In genomic region chr3:71296541-71296940, GRCm38 (mm10) we compare ENCODE assay signal across 31 mouse cellular contexts.
"Had no signal": no experiment of that assay in that cellular context is flagged by ENCODE, and none has a peak within 500 bp of the region (broad histone marks: within the 10 kb centered on the region; RNA-seq: fewer than 3 reads in every experiment).

No protein-coding gene starts in this region.

- DNase-seq: left cerebral cortex, postnatal 4 days; liver; liver, embryonic 13.5 days; liver, postnatal 0 days; lung, adult 18-20 months; lung, adult 2 months; lung, embryonic 14.5 days; lung, postnatal 10 days; lung, postnatal 14 days; lung, postnatal 36 days; lung, postnatal 4 days; midbrain, embryonic 14.5 days had no signal

- ATAC-seq: liver, embryonic 12.5 days; liver, postnatal 0 days; lung, postnatal 0 days; midbrain, embryonic 13.5 days; midbrain, embryonic 15.5 days; midbrain, embryonic 16.5 days had no signal

- H3K27ac ChIP-seq: limb, embryonic 10.5 days; limb, embryonic 12.5 days; limb, embryonic 13.5 days; limb, embryonic 15.5 days; liver, embryonic 12.5 days; liver, embryonic 13.5 days; liver, embryonic 14.5 days; liver, embryonic 15.5 days; lung, embryonic 15.5 days; macrophage; midbrain, embryonic 10.5 days; midbrain, embryonic 12.5 days; midbrain, embryonic 13.5 days; midbrain, embryonic 15.5 days had no signal

- H3K4me1 ChIP-seq: limb, embryonic 10.5 days; limb, embryonic 12.5 days; limb, embryonic 13.5 days; limb, embryonic 15.5 days; liver, embryonic 12.5 days; liver, embryonic 13.5 days; liver, embryonic 15.5 days; lung, embryonic 15.5 days; megakaryocyte, embryonic 14.5 days; midbrain, embryonic 10.5 days; midbrain, embryonic 12.5 days; midbrain, embryonic 13.5 days; midbrain, embryonic 15.5 days had no signal

- H3K9ac ChIP-seq: limb, embryonic 12.5 days; limb, embryonic 13.5 days; limb, embryonic 15.5 days; liver, embryonic 12.5 days; liver, embryonic 13.5 days; liver, embryonic 14.5 days; liver, embryonic 15.5 days; liver, postnatal 0 days; lung, embryonic 14.5 days; lung, embryonic 15.5 days; midbrain, embryonic 12.5 days; midbrain, embryonic 13.5 days; midbrain, embryonic 15.5 days had no signal

- H3K36me3 ChIP-seq: limb, embryonic 10.5 days; limb, embryonic 12.5 days; limb, embryonic 13.5 days; limb, embryonic 15.5 days; liver, embryonic 12.5 days; liver, embryonic 13.5 days; liver, embryonic 15.5 days; lung, embryonic 15.5 days; midbrain, embryonic 10.5 days; midbrain, embryonic 12.5 days; midbrain, embryonic 13.5 days; midbrain, embryonic 15.5 days had no signal

- H3K9me3 ChIP-seq: limb, embryonic 10.5 days; limb, embryonic 12.5 days; limb, embryonic 13.5 days; limb, embryonic 15.5 days; liver, embryonic 12.5 days; liver, embryonic 13.5 days; liver, embryonic 15.5 days; lung, embryonic 15.5 days; megakaryocyte, embryonic 14.5 days; midbrain, embryonic 10.5 days; midbrain, embryonic 12.5 days; midbrain, embryonic 13.5 days; midbrain, embryonic 15.5 days had no signal

- H3K27me3 ChIP-seq: limb, embryonic 12.5 days; limb, embryonic 13.5 days; limb, embryonic 15.5 days; liver, embryonic 12.5 days; liver, embryonic 13.5 days; liver, embryonic 15.5 days; lung, embryonic 15.5 days; megakaryocyte, embryonic 14.5 days; midbrain, embryonic 12.5 days; midbrain, embryonic 13.5 days; midbrain, embryonic 15.5 days had no signal

- H3K4me2 ChIP-seq: limb, embryonic 12.5 days; limb, embryonic 13.5 days; limb, embryonic 15.5 days; liver, embryonic 11.5 days; liver, embryonic 12.5 days; liver, embryonic 13.5 days; liver, embryonic 15.5 days; lung, embryonic 14.5 days; lung, embryonic 15.5 days; midbrain, embryonic 11.5 days; midbrain, embryonic 12.5 days; midbrain, embryonic 13.5 days; midbrain, embryonic 15.5 days had no signal

- H3K4me3 ChIP-seq: limb, embryonic 10.5 days; limb, embryonic 12.5 days; limb, embryonic 13.5 days; limb, embryonic 15.5 days; liver, embryonic 12.5 days; liver, embryonic 13.5 days; liver, embryonic 15.5 days; lung, embryonic 15.5 days; megakaryocyte, embryonic 14.5 days; midbrain, embryonic 10.5 days; midbrain, embryonic 12.5 days; midbrain, embryonic 13.5 days; midbrain, embryonic 15.5 days; myocyte had no signal
